Mouse (Mus musculus): ENCODE measurements around the gene 4931406P16Rik. TPM values are rescaled to one million over a fixed set of nuclear protein-coding genes. Genes with fewer than 3 reads are reported as not detected.
A peak's percentile ranks its signal among the peaks of the same experiment; 100 is the strongest.

4931406P16Rik gene
- polyA plus RNA-seq, 1 experiment from 2014 or later = 37.8 TPM

GRCm38 (mm10) chr7:34198346-34198745, 115.0 kb downstream of the 4931406P16Rik start:
- no peak overlapping the region for H3K4me2 ChIP-seq (ENCODE audit: low read length)
- 62% methylated on average over 3 of the region's 3 CpGs for WGBS
- no peak overlapping the region for H3K9ac ChIP-seq (ENCODE audit: low read depth, low read length)
- no peaks in the 10 kb centered on the region for H3K27me3 ChIP-seq (ENCODE audit: control insufficient read depth, insufficient read depth, low read depth, low read length)
- no peak for ATAC-seq
- H3K4me3 ChIP-seq (ENCODE audit: low read depth, low read length) = no peak overlapping the region
- no peak overlapping the region for H3K27ac ChIP-seq (ENCODE audit: low read length)
- H3K36me3 ChIP-seq (ENCODE audit: control insufficient read depth, insufficient read depth, low read length) = peaks cover 29% of the 10 kb centered on the region
- H3K9me3 ChIP-seq (replicated peaks; ENCODE audit: control insufficient read depth, low read length, poor library complexity, severe bottlenecking) = no peaks in the 10 kb centered on the region
- H3K4me1 ChIP-seq (ENCODE audit: control insufficient read depth, insufficient read depth, low read length) = peaks cover 7% of the 10 kb centered on the region

GRCm38 (mm10) chr7:34196132-34197128, 116.9 kb downstream of the 4931406P16Rik start, which contains the start of gene Pdcd2l:
Gene Pdcd2l, minus strand, starts transcription at chr7:34196661.
- peaks cover 7% of the 10 kb centered on the region for H3K4me1 ChIP-seq (ENCODE audit: control insufficient read depth, insufficient read depth, low read length)
- H3K9me3 ChIP-seq (replicated peaks; ENCODE audit: control insufficient read depth, low read length, poor library complexity, severe bottlenecking) = no peaks in the 10 kb centered on the region
- H3K4me3 ChIP-seq (ENCODE audit: low read depth, low read length) = peak within 1 kb of the TSS; percentile 97
- peak; percentile 92 for ATAC-seq
- peak within 1 kb of the TSS; percentile 74 for H3K27ac ChIP-seq (ENCODE audit: low read length)
- peak within 1 kb of the TSS; percentile 86 for H3K4me2 ChIP-seq (ENCODE audit: low read length)
- 4% methylated on average over 68 of the region's 70 CpGs for WGBS
- H3K27me3 ChIP-seq (ENCODE audit: control insufficient read depth, insufficient read depth, low read depth, low read length) = no peaks in the 10 kb centered on the region
- H3K9ac ChIP-seq (ENCODE audit: low read depth, low read length) = peak within 1 kb of the TSS; percentile 92
- H3K36me3 ChIP-seq (ENCODE audit: control insufficient read depth, insufficient read depth, low read length) = peaks cover 18% of the 10 kb centered on the region

- ATAC-seq = no peak
- H3K4me1 ChIP-seq (ENCODE audit: control insufficient read depth, insufficient read depth, low read length) = peaks cover 7% of the 10 kb centered on the region
- H3K4me3 ChIP-seq (ENCODE audit: low read depth, low read length) = peak overlapping the region; percentile 97
- peaks cover 10% of the 10 kb centered on the region for H3K36me3 ChIP-seq (ENCODE audit: control insufficient read depth, insufficient read depth, low read length)
- peak overlapping the region; percentile 92 for H3K9ac ChIP-seq (ENCODE audit: low read depth, low read length)
- no peaks in the 10 kb centered on the region for H3K27me3 ChIP-seq (ENCODE audit: control insufficient read depth, insufficient read depth, low read depth, low read length)
- peak overlapping the region; percentile 86 for H3K4me2 ChIP-seq (ENCODE audit: low read length)
- no peaks in the 10 kb centered on the region for H3K9me3 ChIP-seq (replicated peaks; ENCODE audit: control insufficient read depth, low read length, poor library complexity, severe bottlenecking)
- 0 out of 2 replicates have a peak overlapping the region, but pooled peaks have one; percentile 74 for H3K27ac ChIP-seq (ENCODE audit: low read length)
- 53% methylated on average over 3 of the region's 3 CpGs for WGBS
These were observed 117.7 kb downstream of the 4931406P16Rik start for GRCm38 (mm10) chr7:34195632-34196031.

DNA sequence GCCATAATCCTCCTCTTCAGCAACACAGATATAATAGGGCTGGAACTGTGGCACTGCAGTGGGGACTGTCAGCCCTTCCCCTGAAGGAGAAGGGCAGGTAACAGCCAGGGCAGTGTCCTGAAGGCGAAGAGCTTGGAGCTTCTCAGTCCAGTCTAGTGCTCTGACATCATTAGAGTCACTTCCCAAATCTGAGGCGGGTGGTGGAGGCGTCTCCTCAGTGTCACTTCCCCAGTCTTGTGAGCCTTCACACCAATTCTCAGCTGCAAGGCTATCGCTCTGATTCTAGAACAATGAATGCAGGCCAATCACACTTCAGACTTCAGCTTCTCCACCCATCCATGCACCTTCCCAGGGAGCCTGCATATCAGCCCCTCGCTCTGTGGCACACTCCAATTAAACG, 120.5 kb downstream of the 4931406P16Rik start:
- Histone ChIP-seq H3K4me1 (ENCODE audit: control insufficient read depth, insufficient read depth, low read length) (peaks cover 7% of the 10 kb centered on the region), H3K9me3 (replicated peaks; ENCODE audit: control insufficient read depth, low read length, poor library complexity, severe bottlenecking) (no peaks in the 10 kb centered on the region), H3K36me3 (ENCODE audit: control insufficient read depth, insufficient read depth, low read length) (peaks cover 17% of the 10 kb centered on the region), H3K27me3 (ENCODE audit: control insufficient read depth, insufficient read depth, low read depth, low read length) (no peaks in the 10 kb centered on the region), H3K4me3 (ENCODE audit: low read depth, low read length) (no peak overlapping the region), H3K4me2 (ENCODE audit: low read length) (no peak overlapping the region), H3K9ac (ENCODE audit: low read depth, low read length) (no peak overlapping the region), H3K27ac (ENCODE audit: low read length) (no peak overlapping the region)
- ATAC-seq = no peak
- 92% methylated on average over 6 of the region's 6 CpGs for WGBS

DNA sequence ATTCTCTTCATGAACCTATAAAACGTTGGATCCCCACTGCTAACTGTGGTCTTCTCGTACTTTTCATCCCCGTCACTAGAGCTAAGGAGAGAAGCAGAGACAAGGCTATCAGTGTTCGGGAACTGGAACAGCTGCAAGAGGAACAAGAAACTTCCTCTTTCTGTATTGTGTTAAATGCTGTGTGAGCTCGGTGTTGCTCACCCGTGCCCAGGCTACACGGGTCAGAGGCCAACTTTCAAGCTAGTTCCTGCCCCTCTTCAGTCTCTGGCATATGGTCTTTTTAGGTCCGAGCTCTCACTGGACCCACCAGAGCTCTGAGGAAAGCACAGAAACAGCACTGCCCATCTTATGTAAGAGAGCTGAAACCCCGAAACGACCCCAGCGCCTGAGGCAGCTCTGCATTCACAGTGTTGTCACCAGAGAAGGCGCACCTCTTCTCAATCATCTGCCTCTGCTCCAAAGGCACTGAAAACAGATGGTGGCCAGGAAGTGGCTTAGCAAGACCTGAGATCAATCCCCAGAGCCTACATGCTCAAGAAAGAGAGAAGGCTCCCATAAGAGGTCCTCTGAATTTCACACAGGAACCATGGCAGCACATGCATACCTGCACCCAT, 123.9 kb downstream of the 4931406P16Rik start:
- peaks cover 32% of the 10 kb centered on the region for H3K36me3 ChIP-seq (ENCODE audit: control insufficient read depth, insufficient read depth, low read length)
- ATAC-seq = no peak

More for the DNA sequence above, 123.9 kb downstream of the 4931406P16Rik start:
- Histone ChIP-seq H3K4me1 (ENCODE audit: control insufficient read depth, insufficient read depth, low read length) (no peaks in the 10 kb centered on the region), H3K27ac (ENCODE audit: low read length) (no peak overlapping the region), H3K9me3 (replicated peaks; ENCODE audit: control insufficient read depth, low read length, poor library complexity, severe bottlenecking) (no peaks in the 10 kb centered on the region), H3K4me2 (ENCODE audit: low read length) (no peak overlapping the region), H3K27me3 (ENCODE audit: control insufficient read depth, insufficient read depth, low read depth, low read length) (no peaks in the 10 kb centered on the region), H3K9ac (ENCODE audit: low read depth, low read length) (no peak overlapping the region), H3K4me3 (ENCODE audit: low read depth, low read length) (no peak overlapping the region)
- WGBS = 93% methylated on average over 12 of the region's 12 CpGs

Other genes with a start within 250 kb of the 4931406P16Rik start
- not detected in 2 replicates for gene Scgb1b30, start 218.1 kb downstream of the 4931406P16Rik start, polyA plus RNA-seq (2015; fragmentation: Nextera tagmentation; extraction: Ambion mirVana)
- 2.4 and 3.8 TPM in 2 replicates for gene Wtip, start 180.3 kb downstream of the 4931406P16Rik start, polyA plus RNA-seq (2015; fragmentation: Nextera tagmentation; extraction: Ambion mirVana)
- gene Uba2, start 144.0 kb downstream of the 4931406P16Rik start, polyA plus RNA-seq (2015; fragmentation: Nextera tagmentation; extraction: Ambion mirVana) = 163 and 172 TPM in 2 replicates
- 76.9 and 84.3 TPM in 2 replicates for gene Pdcd2l, start 116.9 kb downstream of the 4931406P16Rik start, polyA plus RNA-seq (2015; fragmentation: Nextera tagmentation; extraction: Ambion mirVana)
- 272 and 297 TPM in 2 replicates for gene Gpi1, start 83.2 kb downstream of the 4931406P16Rik start, polyA plus RNA-seq (2015; fragmentation: Nextera tagmentation; extraction: Ambion mirVana)
- not detected in 2 replicates for gene Gm6096, start 62.5 kb downstream of the 4931406P16Rik start, polyA plus RNA-seq (2015; fragmentation: Nextera tagmentation; extraction: Ambion mirVana)
- 55.1 and 64.5 TPM in 2 replicates for gene Lsm14a, start 79.8 kb upstream of the 4931406P16Rik start, polyA plus RNA-seq (2015; fragmentation: Nextera tagmentation; extraction: Ambion mirVana)

All from midbrain, embryonic 16.5 days (tissue).